Mouse (Mus musculus): ENCODE results near the gene Rad23a. TPM values are rescaled to one million over a fixed set of nuclear protein-coding genes. Genes with fewer than 3 reads are reported as not detected.

The Rad23a gene
- polyA plus RNA-seq, 1 experiment from 2014 or later, result 293 TPM

GRCm38 (mm10) chr8:84810896-84811295 is 29.6 kb downstream of the Rad23a start:
- no peaks in the 10 kb centered on the region for H3K36me3 ChIP-seq (replicated peaks)
- peaks cover 45% of the 10 kb centered on the region for H3K4me1 ChIP-seq (replicated peaks)
- peak overlapping the region; percentile 30; the same call in 1 of the 2 replicates for H3K9ac ChIP-seq
- peak; percentile 67 for ATAC-seq (ENCODE audit: insufficient read depth)
- WGBS (ENCODE audit: insufficient replicate concordance), result under 1% methylated on average over 32 of the region's 32 CpGs
- no peak overlapping the region for H3K27ac ChIP-seq (replicated peaks)
- H3K4me3 ChIP-seq (replicated peaks), result peak overlapping the region; percentile 51
- peak overlapping the region; percentile 77 for H3K4me2 ChIP-seq
- no peaks in the 10 kb centered on the region for H3K9me3 ChIP-seq (replicated peaks)
- H3K27me3 ChIP-seq, result peaks cover 65% of the 10 kb centered on the region

GRCm38 (mm10) chr8:84809941-84810280 is 30.6 kb downstream of the Rad23a start:
- no peak for ATAC-seq (ENCODE audit: insufficient read depth)
- Histone ChIP-seq H3K4me3 (replicated peaks) (no peak overlapping the region), H3K27ac (replicated peaks) (no peak overlapping the region), H3K9me3 (replicated peaks) (no peaks in the 10 kb centered on the region), H3K9ac (no peak overlapping the region), H3K36me3 (replicated peaks) (no peaks in the 10 kb centered on the region), H3K27me3 (peaks cover 74% of the 10 kb centered on the region), H3K4me2 (no peak overlapping the region), H3K4me1 (replicated peaks) (peaks cover 36% of the 10 kb centered on the region)
- WGBS (ENCODE audit: insufficient replicate concordance), result 78% methylated on average over 5 of the region's 5 CpGs

GRCm38 (mm10) chr8:84809109-84809940 is 31.1 kb downstream of the Rad23a start:
- no peak overlapping the region for H3K4me3 ChIP-seq (replicated peaks)
- no peak overlapping the region for H3K27ac ChIP-seq (replicated peaks)
- peaks cover 35% of the 10 kb centered on the region for H3K4me1 ChIP-seq (replicated peaks)
- H3K9ac ChIP-seq, result no peak overlapping the region
- H3K9me3 ChIP-seq (replicated peaks), result no peaks in the 10 kb centered on the region
- H3K27me3 ChIP-seq, result peaks cover 77% of the 10 kb centered on the region
- no peak overlapping the region for H3K4me2 ChIP-seq
- no peaks in the 10 kb centered on the region for H3K36me3 ChIP-seq (replicated peaks)
- WGBS (ENCODE audit: insufficient replicate concordance), result 67% methylated on average over 12 of the region's 12 CpGs
- no peak for ATAC-seq (ENCODE audit: insufficient read depth)

- Histone ChIP-seq H3K9me3 (replicated peaks) (no peaks in the 10 kb centered on the region), H3K36me3 (replicated peaks) (no peaks in the 10 kb centered on the region), H3K27ac (replicated peaks) (no peak overlapping the region), H3K4me3 (replicated peaks) (no peak overlapping the region), H3K27me3 (peaks cover 84% of the 10 kb centered on the region), H3K4me2 (no peak overlapping the region), H3K9ac (no peak overlapping the region), H3K4me1 (replicated peaks) (peaks cover 24% of the 10 kb centered on the region)
- 87% methylated on average over 5 of the region's 5 CpGs for WGBS (ENCODE audit: insufficient replicate concordance)
- ATAC-seq (ENCODE audit: insufficient read depth), result no peak
Measured at GRCm38 (mm10) chr8:84806031-84806430, 34.4 kb downstream of the Rad23a start.

GRCm38 (mm10) chr8:84799999-84800831 is 40.2 kb downstream of the Rad23a start, which contains the start of gene Nfix:
Nfix (minus strand) TSS chr8:84800344.
- H3K4me3 ChIP-seq (replicated peaks), result peak within 1 kb of the TSS; percentile 70
- no peaks in the 10 kb centered on the region for H3K36me3 ChIP-seq (replicated peaks)
- peak; percentile 44 for ATAC-seq (ENCODE audit: insufficient read depth)
- peak within 1 kb of the TSS; percentile 69 for H3K9ac ChIP-seq
- peaks cover 95% of the 10 kb centered on the region for H3K27me3 ChIP-seq
- H3K9me3 ChIP-seq (replicated peaks), result no peaks in the 10 kb centered on the region
- peaks cover 33% of the 10 kb centered on the region for H3K4me1 ChIP-seq (replicated peaks)
- WGBS (ENCODE audit: insufficient replicate concordance), result 2% methylated on average over 78 of the region's 125 CpGs
- peak within 1 kb of the TSS; percentile 51; the same call in 1 of the 2 replicates for H3K27ac ChIP-seq (replicated peaks)
- H3K4me2 ChIP-seq, result peak within 1 kb of the TSS; percentile 97

GRCm38 (mm10) chr8:84799136-84799931 is 41.1 kb downstream of the Rad23a start:
- H3K9ac ChIP-seq, result peak overlapping the region; percentile 69
- no peaks in the 10 kb centered on the region for H3K9me3 ChIP-seq (replicated peaks)
- H3K4me3 ChIP-seq (replicated peaks), result peak overlapping the region; percentile 70
- H3K4me1 ChIP-seq (replicated peaks), result peaks cover 33% of the 10 kb centered on the region
- peak overlapping the region; percentile 97 for H3K4me2 ChIP-seq
- H3K36me3 ChIP-seq (replicated peaks), result no peaks in the 10 kb centered on the region
- H3K27me3 ChIP-seq, result peaks cover 95% of the 10 kb centered on the region
- WGBS (ENCODE audit: insufficient replicate concordance), result 1% methylated on average over 103 of the region's 108 CpGs
- peak overlapping the region; percentile 51; the same call in 1 of the 2 replicates for H3K27ac ChIP-seq (replicated peaks)
- ATAC-seq (ENCODE audit: insufficient read depth), result peak; percentile 51

GRCm38 (mm10) chr8:84798446-84799135 is 41.9 kb downstream of the Rad23a start:
- no peaks in the 10 kb centered on the region for H3K36me3 ChIP-seq (replicated peaks)
- H3K4me1 ChIP-seq (replicated peaks), result peaks cover 34% of the 10 kb centered on the region
- peak overlapping the region; percentile 97 for H3K4me2 ChIP-seq
- WGBS (ENCODE audit: insufficient replicate concordance), result 69% methylated on average over 10 of the region's 10 CpGs
- H3K27ac ChIP-seq (replicated peaks), result no peak overlapping the region
- no peaks in the 10 kb centered on the region for H3K9me3 ChIP-seq (replicated peaks)
- H3K4me3 ChIP-seq (replicated peaks), result peak overlapping the region; percentile 70
- peak overlapping the region; percentile 69; the same call in 1 of the 2 replicates for H3K9ac ChIP-seq
- peaks cover 92% of the 10 kb centered on the region for H3K27me3 ChIP-seq
- no peak; the same call in 1 of the 2 replicates for ATAC-seq (ENCODE audit: insufficient read depth)

- H3K9me3 ChIP-seq (replicated peaks), result no peaks in the 10 kb centered on the region
- H3K4me2 ChIP-seq, result no peak overlapping the region
- no peak overlapping the region for H3K4me3 ChIP-seq (replicated peaks)
- no peaks in the 10 kb centered on the region for H3K36me3 ChIP-seq (replicated peaks)
- H3K27ac ChIP-seq (replicated peaks), result no peak overlapping the region
- no peak overlapping the region for H3K9ac ChIP-seq
- H3K4me1 ChIP-seq (replicated peaks), result peaks cover 36% of the 10 kb centered on the region
- ATAC-seq (ENCODE audit: insufficient read depth), result no peak
- peaks cover 91% of the 10 kb centered on the region for H3K27me3 ChIP-seq
- WGBS (ENCODE audit: insufficient replicate concordance), result 72% methylated on average over 6 of the region's 6 CpGs
Measured at GRCm38 (mm10) chr8:84797971-84798370, 42.5 kb downstream of the Rad23a start.

- Histone ChIP-seq H3K4me2 (no peak overlapping the region), H3K9ac (no peak overlapping the region), H3K27me3 (peaks cover 85% of the 10 kb centered on the region), H3K9me3 (replicated peaks) (no peaks in the 10 kb centered on the region), H3K27ac (replicated peaks) (no peak overlapping the region), H3K4me3 (replicated peaks) (no peak overlapping the region), H3K36me3 (replicated peaks) (no peaks in the 10 kb centered on the region), H3K4me1 (replicated peaks) (peaks cover 36% of the 10 kb centered on the region)
- WGBS (ENCODE audit: insufficient replicate concordance), result 81% methylated on average over 15 of the region's 15 CpGs
- ATAC-seq (ENCODE audit: insufficient read depth), result no peak
Measured at GRCm38 (mm10) chr8:84797256-84797797, 43.1 kb downstream of the Rad23a start.

- 70% methylated on average over 7 of the region's 7 CpGs for WGBS (ENCODE audit: insufficient replicate concordance)
- H3K4me3 ChIP-seq (replicated peaks), result no peak overlapping the region
- ATAC-seq (ENCODE audit: insufficient read depth), result no peak
- no peak overlapping the region for H3K27ac ChIP-seq (replicated peaks)
- peaks cover 75% of the 10 kb centered on the region for H3K27me3 ChIP-seq
- H3K36me3 ChIP-seq (replicated peaks), result no peaks in the 10 kb centered on the region
- H3K4me1 ChIP-seq (replicated peaks), result peaks cover 22% of the 10 kb centered on the region
- H3K4me2 ChIP-seq, result no peak overlapping the region
- no peaks in the 10 kb centered on the region for H3K9me3 ChIP-seq (replicated peaks)
- no peak overlapping the region for H3K9ac ChIP-seq
Measured at GRCm38 (mm10) chr8:84794486-84794885, 46.0 kb downstream of the Rad23a start.

Measured in liver, embryonic 15.5 days (tissue).